9 mouse cellular contexts compared by ENCODE assay signal in the genomic region with DNA sequence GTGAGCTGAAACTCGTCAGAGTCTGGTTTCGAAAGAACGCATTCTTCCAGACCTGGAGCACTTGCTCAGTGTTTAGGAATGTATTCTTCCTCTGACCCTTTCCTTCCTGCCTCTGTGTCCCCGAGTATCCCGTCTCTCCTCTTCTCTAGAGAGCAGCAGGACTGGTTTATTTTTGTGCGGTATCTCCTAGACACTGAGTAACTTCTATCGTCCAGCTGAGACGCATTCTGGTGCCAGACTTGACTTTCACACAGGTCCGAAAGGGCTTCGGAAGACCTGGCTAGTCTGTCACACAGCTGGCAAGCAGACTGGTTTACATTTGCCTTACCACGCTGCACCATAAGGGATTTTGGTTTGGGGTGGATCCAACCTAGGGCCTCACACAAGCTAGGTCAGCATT. TPM values are rescaled to one million over a fixed set of nuclear protein-coding genes. Genes with fewer than 3 reads are reported as not detected.
DNase-seq lines count a peak whose midpoint lies in the region; ATAC-seq and TF ChIP-seq lines count a peak whose summit lies in the region.
"Had no signal": no experiment of that assay in that cellular context is flagged by ENCODE, and none has a peak within 500 bp of the region (broad histone marks: within the 10 kb centered on the region; RNA-seq: fewer than 3 reads in every experiment).

No protein-coding gene starts in this region.

- no peaks in the 10 kb centered on the region for H3K27me3 ChIP-seq in ES-Bruce4 (ENCODE audit: control insufficient read depth, insufficient read depth, low read length, poor library complexity, severe bottlenecking)
- no peaks in the 10 kb centered on the region for H3K27me3 ChIP-seq in heart, embryonic 12.5 days (replicated peaks)

- TF ChIP-seq POLR2A in ES-Bruce4 (IDR thresholded peaks at IDR 0.05; ENCODE audit: insufficient read depth, low read length) = no peak

- no peaks in the 10 kb centered on the region for H3K36me3 ChIP-seq in ES-Bruce4 (ENCODE audit: control insufficient read depth, insufficient read depth, low read length, poor library complexity, severe bottlenecking)
- no peaks in the 10 kb centered on the region for H3K36me3 ChIP-seq in heart, embryonic 12.5 days

- peak overlapping the region; percentile 0; the same call in 1 of the 2 replicates for H3K27ac ChIP-seq in ES-Bruce4 (ENCODE audit: insufficient read depth, low read length)
- peak overlapping the region; percentile 74 for H3K27ac ChIP-seq in heart, embryonic 12.5 days (ENCODE audit: poor library complexity, severe bottlenecking)

- TF ChIP-seq CTCF in ES-Bruce4 (IDR thresholded peaks at IDR 0.05; ENCODE audit: low read depth, low read length) = no peak

- H3K4me1 ChIP-seq in ES-Bruce4 (ENCODE audit: control insufficient read depth, insufficient read depth, low read length) = peaks cover 3% of the 10 kb centered on the region
- peaks cover 38% of the 10 kb centered on the region for H3K4me1 ChIP-seq in heart, embryonic 12.5 days (replicated peaks)

- peak; percentile 25 to 39 for DNase-seq in heart, adult 18-20 months
- no peak for DNase-seq in heart, adult 8-10 months (ENCODE audit: low spot score)
- peak; percentile 51 to 72 for DNase-seq in kidney, postnatal 25 days
- no peak for DNase-seq in spleen, postnatal 36 days (ENCODE audit: low spot score in 2 of 2)
- DNase-seq in right cerebral cortex, adult 18-20 months = no peak
- DNase-seq: gastrocnemius, postnatal 10 days had no signal

- no peaks in the 10 kb centered on the region for H3K9me3 ChIP-seq in ES-Bruce4 (replicated peaks; ENCODE audit: control insufficient read depth, insufficient read depth, low read length, poor library complexity, severe bottlenecking)
- no peaks in the 10 kb centered on the region for H3K9me3 ChIP-seq in heart, embryonic 12.5 days (replicated peaks)

- H3K4me3 ChIP-seq in ES-Bruce4 (ENCODE audit: low read depth, low read length) = no peak overlapping the region
- no peak overlapping the region for H3K4me3 ChIP-seq in heart, embryonic 12.5 days

- no peak for ATAC-seq in heart, embryonic 12.5 days (ENCODE audit: insufficient number of reproducible peaks, low FRiP score)
- ATAC-seq in frontal cortex, adult (ENCODE audit: low TSS enrichment) = no peak

- 0 out of 2 replicates have a peak overlapping the region, but pooled peaks have one; percentile 2 for H3K4me2 ChIP-seq in heart, embryonic 12.5 days

- H3K9ac ChIP-seq in ES-Bruce4 (ENCODE audit: low read depth, poor library complexity, severe bottlenecking) = no peak overlapping the region
- no peak overlapping the region for H3K9ac ChIP-seq in heart, embryonic 12.5 days

- WGBS in heart, embryonic 12.5 days = 24% methylated on average over 11 of the region's 11 CpGs

- no peak for TF ChIP-seq EP300 in ES-Bruce4 (IDR thresholded peaks at IDR 0.05; ENCODE audit: insufficient read depth, low read depth, low read length)

RNA-seq across cellular contexts. Expression of a gene that starts 5.2 kb away (rescaled TPM):
- 100 to 1,000 TPM; 201 to 238 TPM for total RNA-seq in heart, adult 18-20 months (2021)
- total RNA-seq in heart, adult 8-10 months (2022) = 100 to 1,000 TPM; 182 to 262 (median 217) TPM
- 69.0 and 81.5 TPM in 2 replicates for polyA plus RNA-seq in ES-Bruce4 (2011; ENCODE audit: insufficient read depth, insufficient read length, low read depth, missing spikeins)
- 239 and 245 TPM in 2 replicates for polyA plus RNA-seq in heart, embryonic 12.5 days (2016; fragmentation: Nextera tagmentation; extraction: Ambion mirVana)

RNA-seq across cellular contexts. Expression of a gene that starts 43.5 kb away (rescaled TPM):
- total RNA-seq in heart, adult 18-20 months (2021) = 10 to 100 TPM; 29.7 to 30.8 TPM
- total RNA-seq in heart, adult 8-10 months (2022) = 10 to 100 TPM; 24.9 to 28.7 (median 26.5) TPM
- polyA plus RNA-seq in ES-Bruce4 (2011; ENCODE audit: insufficient read depth, insufficient read length, low read depth, missing spikeins) = 162 and 174 TPM in 2 replicates
- 132 and 135 TPM in 2 replicates for polyA plus RNA-seq in heart, embryonic 12.5 days (2016; fragmentation: Nextera tagmentation; extraction: Ambion mirVana)

Comparison
In these comparisons a context has a peak if more than half of its experiments do, and no peak if none do; other contexts are left out.
1. DNase-seq: peak in heart, adult 18-20 months (2 of 2) and kidney, postnatal 25 days (2 of 2); none in heart, adult 8-10 months (single experiment), spleen, postnatal 36 days (0 of 2) and right cerebral cortex, adult 18-20 months (single experiment).